Mouse (Mus musculus) G1E (cell line): ENCODE measurements around the gene 4931414P19Rik. TPM values are rescaled to one million over a fixed set of nuclear protein-coding genes. Genes with fewer than 3 reads are reported as not detected.

Experiments
- ATAC-seq: 2 replicates; pipeline ENCODE4 v1.8.0; 2016; ENCODE audit warnings: mild to moderate bottlenecking; ENCODE audit not compliant: insufficient number of reproducible peaks, poor library complexity, low FRiP score, severe bottlenecking; ENCODE audit errors: extremely low read depth
- DNase-seq: peaks from one replicate; pipeline ENCODE4 v3.0.0; 2012; ENCODE audit warnings: low spot score
- H3K27me3 ChIP-seq: 2 replicates; pipeline ENCODE4 v1.6.1; 2012; ENCODE audit warnings: mild to moderate bottlenecking, low read length, inconsistent platforms; ENCODE audit not compliant: insufficient read depth
- H3K36me3 ChIP-seq: replicated peaks from 2 replicates; pipeline ENCODE3; 2012; ENCODE audit warnings: mild to moderate bottlenecking, inconsistent platforms
- H3K4me1 ChIP-seq: 2 replicates; pipeline ENCODE4 v1.6.1; 2012; ENCODE audit warnings: low read depth, low read length, inconsistent platforms, mixed read lengths; ENCODE audit not compliant: insufficient read depth
- H3K4me3 ChIP-seq: 2 replicates; pipeline ENCODE4 v1.5.1; 2012; ENCODE audit warnings: low read depth, mild to moderate bottlenecking, inconsistent platforms, low read length, moderate library complexity, mixed read lengths
- H3K9me3 ChIP-seq: replicated peaks from 2 replicates; pipeline ENCODE4 v1.6.1; 2012; ENCODE audit warnings: inconsistent platforms
- CTCF ChIP-seq: IDR thresholded peaks from 2 replicates; pipeline ENCODE4 v1.5.1; 2012; ENCODE audit warnings: low read depth, low read length, inconsistent platforms, mixed read lengths
- GATA1 ChIP-seq: IDR thresholded peaks from 2 replicates; pipeline ENCODE4 v1.6.1; 2012; ENCODE audit warnings: borderline replicate concordance, low read length, inconsistent platforms, mixed read lengths
- GATA2 ChIP-seq: IDR thresholded peaks from 2 replicates; pipeline ENCODE4 v1.6.1; 2012; ENCODE audit warnings: low read depth, low read length, inconsistent platforms, borderline replicate concordance
- POLR2AphosphoS5 ChIP-seq: IDR thresholded peaks from 2 replicates; pipeline ENCODE4 v1.6.1; 2012; ENCODE audit warnings: low read depth, low read length, inconsistent platforms; ENCODE audit not compliant: insufficient replicate concordance
- TAL1 ChIP-seq: conservative IDR thresholded peaks from 2 replicates; pipeline ENCODE4 v1.6.1; 2012; ENCODE audit warnings: low read depth, low read length, inconsistent platforms, mixed read lengths
- polyA plus RNA-seq: library from polyadenylated mRNA; stranded (reverse); fragments of >175 nt; gene quantifications from 2 replicates; pipeline ENCODE4 v1.2.3, GENCODE M21; 2012
- total RNA-seq, 2 experiments: library from RNA; stranded (forward) in 1 of 2; stranded (reverse) in 1 of 2; fragments of 200-1000 nt in 1 of 2; fragments of >200 nt in 1 of 2; fragmentation: Nextera tagmentation in 1 of 2; gene quantifications; 2 replicates each; pipeline ENCODE4 v1.2.3; 2014 to 2017

Gene 4931414P19Rik
- total and polyA plus RNA-seq, 3 experiments, result 4.8 to 25.6 (median 9.0) TPM

- H3K27me3 ChIP-seq, result no peaks in the 10 kb centered on the region; the same call in 1 of the 2 replicates
- TF ChIP-seq TAL1 (no peak), CTCF (no peak)
- DNase-seq, result no peak
- H3K4me3 ChIP-seq, result no peak overlapping the region; the same call in 1 of the 2 replicates
- H3K9me3 ChIP-seq, result no peaks in the 10 kb centered on the region
- H3K36me3 ChIP-seq, result peaks cover 97% of the 10 kb centered on the region
- no peak for ATAC-seq
- peaks cover 78% of the 10 kb centered on the region for H3K4me1 ChIP-seq
Observed at GRCm38 (mm10) chr14:54646898-54647636, 41.3 kb upstream of the 4931414P19Rik start.

GRCm38 (mm10) chr14:54646455-54646854, 40.7 kb upstream of the 4931414P19Rik start:
- H3K4me1 ChIP-seq, result peaks cover 78% of the 10 kb centered on the region
- no peak for TF ChIP-seq TAL1
- TF ChIP-seq POLR2AphosphoS5, result no peak
- no peak for TF ChIP-seq GATA1
- no peak for TF ChIP-seq CTCF
- no peak for TF ChIP-seq GATA2
- H3K36me3 ChIP-seq, result peaks cover 97% of the 10 kb centered on the region
- ATAC-seq, result no peak
- H3K4me3 ChIP-seq, result no peak overlapping the region
- no peaks in the 10 kb centered on the region for H3K9me3 ChIP-seq
- no peaks in the 10 kb centered on the region; the same call in 1 of the 2 replicates for H3K27me3 ChIP-seq
- DNase-seq, result no peak

- ATAC-seq (no peak), DNase-seq (no peak)
- H3K36me3 ChIP-seq, result peaks cover 79% of the 10 kb centered on the region
- peaks cover 74% of the 10 kb centered on the region for H3K4me1 ChIP-seq
- no peak overlapping the region for H3K4me3 ChIP-seq
- TF ChIP-seq CTCF, result no peak
- TF ChIP-seq TAL1, result no peak
- no peak for TF ChIP-seq POLR2AphosphoS5
- no peak for TF ChIP-seq GATA2
- no peak for TF ChIP-seq GATA1
- peaks cover 16% of the 10 kb centered on the region; the same call in 1 of the 2 replicates for H3K27me3 ChIP-seq
- H3K9me3 ChIP-seq, result no peaks in the 10 kb centered on the region
Observed at GRCm38 (mm10) chr14:54644294-54644693, 38.5 kb upstream of the 4931414P19Rik start.

GRCm38 (mm10) chr14:54643011-54643410, 37.2 kb upstream of the 4931414P19Rik start:
- TF ChIP-seq GATA1, result no peak
- TF ChIP-seq TAL1, result no peak
- TF ChIP-seq CTCF, result no peak
- no peak for TF ChIP-seq GATA2
- no peak for TF ChIP-seq POLR2AphosphoS5
- H3K36me3 ChIP-seq, result peaks cover 81% of the 10 kb centered on the region
- H3K4me3 ChIP-seq, result no peak overlapping the region
- no peak for DNase-seq
- peaks cover 63% of the 10 kb centered on the region for H3K4me1 ChIP-seq
- peaks cover 20% of the 10 kb centered on the region for H3K27me3 ChIP-seq
- ATAC-seq, result no peak
- H3K9me3 ChIP-seq, result no peaks in the 10 kb centered on the region

DNA sequence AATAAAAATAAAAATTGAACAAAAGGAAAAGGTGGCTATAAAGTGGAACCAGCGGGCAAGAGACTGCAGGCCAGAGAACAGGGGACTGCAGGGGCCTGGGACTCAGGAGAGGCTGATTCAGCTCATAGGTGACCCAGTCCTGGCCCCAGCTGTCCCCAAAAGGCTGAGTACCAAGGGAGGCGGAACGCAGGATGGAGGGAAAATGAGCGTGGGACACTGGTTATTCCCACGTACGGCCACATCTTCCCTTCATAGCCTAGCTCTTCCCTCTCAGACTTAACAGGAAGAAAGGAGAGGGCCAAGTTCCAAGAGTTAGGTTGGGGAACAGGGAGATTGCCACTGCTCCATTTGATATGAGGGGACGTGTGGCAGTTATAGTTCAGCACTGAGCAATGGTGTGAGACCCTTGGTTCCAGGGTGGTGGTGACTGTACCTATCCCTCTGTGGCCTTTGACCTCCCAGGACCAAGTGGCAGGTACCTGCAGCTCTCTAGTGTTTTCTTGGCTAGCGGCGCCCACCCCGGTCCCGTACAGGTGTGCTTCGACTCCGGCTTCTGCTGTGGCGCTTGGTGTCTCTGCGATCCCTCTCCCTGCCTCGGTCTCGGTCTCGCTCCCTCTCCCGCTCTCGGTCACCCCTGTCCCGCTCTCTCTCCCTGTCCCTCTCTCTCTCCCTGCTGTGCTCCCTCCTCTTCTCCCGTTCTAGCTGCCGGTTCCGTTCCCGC, 36.6 kb upstream of the 4931414P19Rik start:
- Histone ChIP-seq H3K9me3 (no peaks in the 10 kb centered on the region), H3K36me3 (peaks cover 80% of the 10 kb centered on the region), H3K4me1 (peaks cover 57% of the 10 kb centered on the region), H3K4me3 (no peak overlapping the region), H3K27me3 (peaks cover 20% of the 10 kb centered on the region)
- no peak for TF ChIP-seq TAL1
- TF ChIP-seq GATA2, result no peak
- no peak for TF ChIP-seq GATA1
- no peak for TF ChIP-seq CTCF
- TF ChIP-seq POLR2AphosphoS5, result no peak
- DNase-seq (no peak), ATAC-seq (no peak)

- H3K27me3 ChIP-seq, result peaks cover 20% of the 10 kb centered on the region
- DNase-seq (peak; percentile 81), ATAC-seq (peak; percentile 67; the same call in 1 of the 2 replicates)
- TF ChIP-seq GATA2 (no peak), POLR2AphosphoS5 (no peak), GATA1 (no peak), CTCF (peak; percentile 80), TAL1 (no peak)
- H3K9me3 ChIP-seq, result no peaks in the 10 kb centered on the region
- H3K4me3 ChIP-seq, result peak within 1 kb of the TSS; percentile 74
- peaks cover 57% of the 10 kb centered on the region for H3K4me1 ChIP-seq
- peaks cover 80% of the 10 kb centered on the region for H3K36me3 ChIP-seq
Observed at GRCm38 (mm10) chr14:54641305-54641969, 35.6 kb upstream of the 4931414P19Rik start, which contains the start of gene Cdh24. Gene Cdh24 (minus strand): TSS chr14:54641364.
